In genomic region chr9:43019656-43020055, GRCm38 (mm10) we compare ENCODE assay signal across 27 mouse cellular contexts.
"Had no signal": no experiment of that assay in that cellular context is flagged by ENCODE, and none has a peak within 500 bp of the region (broad histone marks: within the 10 kb centered on the region; RNA-seq: fewer than 3 reads in every experiment).

No protein-coding gene starts in this region.

- H3K4me2 ChIP-seq: heart, embryonic 13.5 days; heart, embryonic 15.5 days; hindbrain, embryonic 12.5 days; hindbrain, embryonic 14.5 days; intestine, embryonic 15.5 days; limb, embryonic 13.5 days; limb, embryonic 15.5 days; liver, embryonic 12.5 days had no signal

- H3K9me3 ChIP-seq: heart, embryonic 10.5 days; heart, embryonic 13.5 days; heart, embryonic 15.5 days; hindbrain, embryonic 10.5 days; hindbrain, embryonic 12.5 days; intestine, embryonic 15.5 days; limb, embryonic 13.5 days; limb, embryonic 15.5 days; liver, embryonic 12.5 days had no signal

- H3K4me1 ChIP-seq: hindbrain, embryonic 10.5 days; hindbrain, embryonic 12.5 days; intestine, embryonic 15.5 days; limb, embryonic 13.5 days; limb, embryonic 15.5 days; liver, embryonic 12.5 days had no signal

- H3K4me3 ChIP-seq: heart, embryonic 10.5 days; heart, embryonic 13.5 days; heart, embryonic 15.5 days; hindbrain, embryonic 10.5 days; hindbrain, embryonic 12.5 days; intestine, embryonic 15.5 days; limb, embryonic 13.5 days; limb, embryonic 15.5 days; liver, embryonic 12.5 days had no signal

- H3K9ac ChIP-seq: heart, embryonic 13.5 days; heart, embryonic 15.5 days; hindbrain, embryonic 12.5 days; hindbrain, embryonic 14.5 days; intestine, embryonic 15.5 days; limb, embryonic 13.5 days; limb, embryonic 15.5 days; liver, embryonic 12.5 days; liver, embryonic 14.5 days had no signal

- H3K27ac ChIP-seq: heart, embryonic 10.5 days; heart, embryonic 13.5 days; heart, embryonic 15.5 days; hindbrain, embryonic 10.5 days; hindbrain, embryonic 12.5 days; hindbrain, embryonic 14.5 days; intestine, embryonic 15.5 days; kidney, postnatal 0 days; limb, embryonic 13.5 days; limb, embryonic 15.5 days; liver, embryonic 12.5 days; liver, embryonic 14.5 days had no signal

- ATAC-seq: hindbrain, embryonic 16.5 days; inflammation-experienced regulatory T-cells, adult 6 months; intestine, embryonic 15.5 days; intestine, postnatal 0 days; liver, embryonic 12.5 days had no signal

- DNase-seq: gastrocnemius, postnatal 14 days; gastrocnemius, postnatal 36 days; heart, adult 18-20 months; heart, postnatal 14 days; heart, postnatal 4 days; kidney, adult 18-20 months; kidney, adult 8-10 months; kidney, postnatal 14 days; kidney, postnatal 36 days; layer of hippocampus, adult 9-11 months; layer of hippocampus, postnatal 36 days; left cerebral cortex, postnatal 4 days had no signal

- H3K27me3 ChIP-seq: heart, embryonic 13.5 days; heart, embryonic 15.5 days; hindbrain, embryonic 12.5 days; intestine, embryonic 15.5 days; limb, embryonic 13.5 days; limb, embryonic 15.5 days; liver, embryonic 12.5 days had no signal
